Mouse (Mus musculus) heart, postnatal 25 days (tissue): ENCODE data around the gene Slc36a2. TPM values are rescaled to one million over a fixed set of nuclear protein-coding genes. Genes with fewer than 3 reads are reported as not detected.

Experiments used
- DNase-seq: peaks from one replicate; pipeline ENCODE4 v3.0.0; 2022; ENCODE audit warnings: low spot score
- intact Hi-C: fragments of 180-260 bp; cut with DNase I; formaldehyde crosslinking; loops from one replicate; pipeline ENCODE4 v1.15.1; 2025
- total RNA-seq, 2 experiments: library from RNA; stranded (reverse); gene quantifications; 2 replicates each; pipeline ENCODE4 v1.2.3; 2021

Slc36a2 gene
- 10 to 100 TPM; 14.2 to 14.8 TPM for total RNA-seq

- no peak for DNase-seq
- intact Hi-C loops, result no loop called here
Measured at GRCm38 (mm10) chr11:55184733-55185291, at the start of gene Slc36a2. Slc36a2 (minus strand) TSS chr11:55185077.

GRCm38 (mm10) chr11:55234288-55234687, 49.4 kb upstream of the Slc36a2 start:
- intact Hi-C loops, result no loop called here
- no peak for DNase-seq

DNA sequence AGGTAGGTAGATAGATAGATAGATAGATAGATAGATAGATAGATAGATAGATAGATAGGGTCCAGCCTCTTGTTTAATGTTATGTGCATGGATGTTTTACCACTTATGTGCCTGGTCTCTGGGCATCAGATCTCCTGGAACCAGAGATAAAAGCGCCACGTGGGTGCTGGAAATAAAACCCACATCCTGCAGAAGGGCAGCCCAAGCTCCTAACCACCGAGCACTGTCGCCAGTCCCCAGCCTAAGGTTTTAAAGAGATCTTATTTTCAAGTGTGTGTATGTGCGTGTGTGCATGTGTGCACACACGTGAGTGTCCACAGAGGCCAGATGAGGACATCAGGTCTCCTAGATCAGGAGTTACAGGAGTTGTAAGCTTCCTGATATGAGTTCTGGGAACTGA, 46.2 kb upstream of the Slc36a2 start:
- no peak for DNase-seq
- intact Hi-C loops, result no loop called here

DNA sequence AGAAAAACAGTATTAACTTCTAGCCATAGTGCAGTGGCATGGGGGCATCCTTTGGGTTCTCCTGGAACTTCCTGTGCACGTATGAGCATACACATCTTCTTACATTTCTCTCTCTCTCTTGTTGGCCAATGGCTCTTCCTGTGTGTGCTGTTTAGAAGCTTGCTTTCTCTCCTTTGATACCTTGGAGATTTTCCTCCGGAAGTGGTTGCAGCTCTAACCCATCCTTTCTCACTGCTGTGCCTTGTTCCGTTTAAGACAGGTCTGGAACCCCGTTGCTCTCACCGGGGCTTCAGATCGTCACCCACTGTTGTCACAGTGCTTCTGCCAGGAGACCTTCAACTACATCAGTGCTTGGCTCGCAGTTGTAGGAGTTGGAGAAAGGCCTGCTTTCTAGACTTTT, 36.4 kb upstream of the Slc36a2 start:
- DNase-seq, result no peak
- intact Hi-C loops, result no loop called here

- intact Hi-C loops, result no loop called here
- no peak for DNase-seq
Measured at GRCm38 (mm10) chr11:55218473-55218872, 33.6 kb upstream of the Slc36a2 start.

DNA sequence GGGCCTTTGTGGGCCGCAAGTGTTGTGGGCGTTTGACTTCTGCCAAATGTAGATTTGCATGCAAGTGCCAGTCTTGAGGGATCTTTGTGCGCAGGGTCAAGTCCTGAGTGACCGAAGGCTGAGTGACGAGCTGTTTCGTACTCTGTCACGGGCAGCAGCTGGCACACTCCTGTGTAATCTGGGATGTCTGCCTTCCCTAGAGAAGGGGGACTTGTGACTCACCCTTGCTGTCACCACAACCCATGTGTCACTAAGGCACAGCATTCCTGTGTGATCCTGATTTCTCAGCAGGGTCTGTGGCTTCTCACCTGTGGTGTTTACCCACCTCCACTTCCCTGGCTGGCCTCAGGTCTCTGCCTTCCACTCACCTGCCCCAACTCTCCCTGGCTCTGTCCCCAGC, 33.0 kb upstream of the Slc36a2 start:
- intact Hi-C loops, result no loop called here
- DNase-seq, result no peak

GRCm38 (mm10) chr11:55217418-55217817, 32.5 kb upstream of the Slc36a2 start:
- intact Hi-C loops, result no loop called here
- no peak for DNase-seq

GRCm38 (mm10) chr11:55216830-55217229, 32.0 kb upstream of the Slc36a2 start:
- intact Hi-C loops, result no loop called here
- DNase-seq, result no peak

DNA sequence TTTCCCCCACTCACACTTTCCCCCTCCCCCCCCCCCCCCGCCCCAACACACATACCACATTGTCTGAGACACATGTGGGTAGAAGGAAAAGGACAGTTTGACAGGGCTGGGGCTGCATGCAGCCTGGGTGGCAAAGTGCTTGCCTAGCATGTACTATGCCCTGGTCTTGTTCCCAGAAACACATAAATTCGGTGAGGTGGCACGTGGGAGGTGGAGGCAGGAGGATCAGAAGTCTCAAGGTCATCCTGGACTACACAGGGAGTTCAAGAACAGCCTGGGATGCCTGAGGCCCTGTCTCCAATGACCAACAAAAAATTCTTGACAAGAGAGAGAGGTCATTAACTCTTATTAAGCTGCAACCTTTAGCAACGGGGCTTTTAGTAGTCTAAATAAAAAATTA, 31.2 kb upstream of the Slc36a2 start:
- DNase-seq, result no peak
- intact Hi-C loops, result no loop called here

DNA sequence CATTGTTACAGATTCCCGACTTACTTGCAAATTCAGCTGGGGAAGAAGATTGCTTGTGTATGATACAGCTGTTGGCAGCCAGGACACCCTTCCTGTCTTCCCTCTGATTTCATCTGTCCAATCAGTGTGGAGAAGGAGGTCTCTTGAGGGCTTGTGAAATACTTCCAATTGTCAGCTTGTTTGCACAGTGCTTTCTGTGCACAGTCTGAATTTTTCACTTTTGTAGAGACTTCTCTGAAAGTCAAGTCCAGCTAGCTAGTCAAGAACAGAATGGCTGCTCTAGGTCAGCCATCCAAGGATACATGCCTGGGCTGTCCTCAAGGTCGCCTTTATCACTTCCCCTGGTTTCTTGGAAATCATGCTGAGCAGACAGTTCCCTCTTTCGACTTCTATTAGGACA, 30.1 kb upstream of the Slc36a2 start:
- DNase-seq, result no peak
- intact Hi-C loops, result no loop called here

DNA sequence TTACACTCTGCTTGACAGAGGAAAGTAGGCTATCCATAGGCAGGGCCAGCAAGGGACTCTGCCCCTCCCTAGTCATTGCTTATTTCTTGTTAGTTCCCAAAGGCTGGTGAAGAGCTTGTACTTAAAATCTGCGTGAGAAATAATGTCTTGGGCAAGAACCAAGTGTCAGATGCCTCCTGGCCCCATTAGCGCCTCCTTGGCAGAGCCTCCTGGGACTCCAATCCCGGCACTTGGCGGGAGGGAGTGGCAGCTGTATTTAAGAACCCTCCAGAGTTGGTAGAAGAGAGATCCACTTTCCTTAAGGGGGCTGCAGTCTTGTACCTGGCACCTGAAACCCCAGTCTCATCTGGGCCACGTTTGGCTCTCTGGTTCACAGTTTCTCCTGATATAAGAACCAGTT, 29.3 kb upstream of the Slc36a2 start:
- DNase-seq, result no peak
- intact Hi-C loops, result no loop called here

GRCm38 (mm10) chr11:55213518-55213917, 28.6 kb upstream of the Slc36a2 start:
- DNase-seq, result no peak
- intact Hi-C loops, result no loop called here

DNA sequence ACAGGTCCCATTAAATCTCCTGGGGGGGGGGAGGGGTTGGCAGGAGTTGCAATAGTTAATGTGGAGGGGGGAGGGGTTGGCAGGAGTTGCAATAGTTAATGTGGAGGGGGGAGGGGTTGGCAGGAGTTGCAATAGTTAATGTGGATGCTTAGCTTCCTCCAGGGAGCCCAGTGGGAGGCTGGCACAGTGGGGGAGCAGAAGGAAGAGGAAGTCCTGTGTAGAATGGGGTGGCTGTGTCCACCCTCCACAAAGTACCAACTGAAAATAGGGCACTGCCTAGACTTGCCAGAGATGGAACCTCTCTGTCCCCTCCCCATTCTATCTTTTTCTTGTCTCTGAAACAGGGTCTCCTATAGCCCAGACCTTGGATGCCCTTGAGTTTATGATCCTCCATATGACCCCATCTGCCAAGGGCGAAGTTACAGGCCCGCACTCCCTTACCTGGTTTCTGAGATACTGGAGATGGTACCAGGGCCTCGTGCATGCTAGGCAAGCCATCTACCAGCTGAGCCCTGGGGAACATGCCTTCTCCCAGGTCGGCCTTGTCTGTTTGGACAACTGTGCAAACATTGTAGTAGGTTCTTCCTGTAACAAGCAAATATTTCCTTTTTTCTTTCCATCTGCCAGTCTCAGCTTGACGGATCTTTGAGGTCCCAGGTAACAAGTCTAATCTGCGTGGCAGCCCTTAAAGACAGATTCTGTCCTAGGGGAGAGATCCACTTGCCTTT, 24.9 kb upstream of the Slc36a2 start:
- intact Hi-C loops, result no loop called here
- DNase-seq, result no peak

GRCm38 (mm10) chr11:55209032-55209431, 24.2 kb upstream of the Slc36a2 start:
- intact Hi-C loops, result no loop called here
- no peak for DNase-seq

DNA sequence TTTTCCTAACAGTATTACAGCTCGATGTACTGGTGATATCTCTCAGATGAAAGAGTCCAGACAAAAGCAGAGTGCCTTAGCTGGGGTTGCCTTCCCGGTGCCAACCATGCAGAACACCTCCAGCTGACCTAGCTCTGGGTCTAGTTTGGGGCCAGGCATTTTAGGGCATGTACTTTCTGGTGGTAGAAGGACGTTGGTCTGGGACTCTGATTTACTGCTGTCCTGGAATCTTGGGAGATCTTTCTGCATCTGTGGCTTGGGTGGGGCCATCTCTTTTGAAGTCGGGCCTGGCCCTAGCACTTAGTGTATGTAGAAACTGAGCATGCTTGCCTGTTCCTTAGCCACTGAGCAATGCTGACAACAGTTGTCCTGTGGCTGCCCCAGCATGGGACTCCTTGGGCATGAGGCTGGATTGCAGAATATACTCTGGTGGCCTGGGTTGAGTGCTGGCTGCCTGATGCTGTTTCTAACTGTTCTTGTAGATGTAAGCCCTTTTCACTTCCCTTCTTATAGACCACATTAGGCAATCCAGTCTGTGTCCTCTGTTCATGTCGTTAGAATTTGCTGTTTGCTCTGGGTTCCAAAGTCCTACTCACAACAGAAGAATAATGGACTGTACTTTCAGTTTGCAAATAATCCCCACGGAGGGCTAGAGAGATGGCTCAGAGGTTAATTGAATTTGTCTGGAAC, 23.3 kb upstream of the Slc36a2 start:
- DNase-seq, result no peak
- intact Hi-C loops, result no loop called here

GRCm38 (mm10) chr11:55204602-55205001, 19.7 kb upstream of the Slc36a2 start:
- DNase-seq, result no peak
- intact Hi-C loops, result loop anchor here (1.0 to 5.0 kb wide), 3 partner anchors 33 to 240 kb away; no protein-coding TSS in a partner anchor

GRCm38 (mm10) chr11:55204159-55204596, 19.3 kb upstream of the Slc36a2 start, which contains the start of gene Slc36a1:
Slc36a1 (plus strand) TSS chr11:55204350.
- peak; percentile 84 for DNase-seq
- intact Hi-C loops, result loop anchor here (1.0 to 5.0 kb wide), 3 partner anchors 33 to 241 kb away; no protein-coding TSS in a partner anchor

DNA sequence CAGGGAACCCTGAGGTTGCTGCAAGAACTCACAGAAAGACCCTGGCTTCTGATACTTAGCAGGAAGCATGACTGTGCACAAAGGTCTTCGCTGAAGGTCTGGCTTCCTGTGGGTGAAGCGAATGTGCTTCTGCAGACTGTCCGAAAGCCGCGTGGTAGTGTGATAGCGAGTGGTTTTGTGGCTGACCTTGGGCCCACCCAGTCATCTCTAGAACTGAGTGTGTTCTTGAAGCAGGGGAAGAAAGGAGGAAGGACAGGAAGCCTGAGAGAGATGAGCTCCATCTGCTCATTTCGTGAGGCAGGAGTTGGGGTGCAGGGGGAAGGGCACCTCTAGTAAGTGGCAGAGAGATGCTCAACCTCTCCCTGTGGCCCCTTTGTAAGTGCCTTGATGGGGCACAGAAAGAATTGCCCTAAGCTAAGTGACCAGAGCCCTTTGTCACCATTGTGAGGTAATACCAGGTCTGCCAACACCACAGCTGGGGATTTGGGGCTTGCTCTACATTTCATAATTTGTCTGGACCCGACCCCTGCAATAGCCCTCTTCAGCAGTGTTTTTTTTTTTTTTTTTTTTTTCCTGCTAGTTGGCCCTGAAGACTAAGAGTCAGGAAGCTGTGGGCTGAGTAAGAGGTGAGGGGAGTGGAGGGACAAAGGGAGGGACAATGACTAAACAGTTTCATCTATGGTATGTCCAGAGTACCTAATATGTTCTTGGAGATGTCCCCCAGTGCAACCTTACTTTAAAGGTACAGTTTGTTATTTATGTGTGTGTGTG, 13.0 kb upstream of the Slc36a2 start:
- intact Hi-C loops, result no loop called here
- no peak for DNase-seq

GRCm38 (mm10) chr11:55197086-55197485, 12.2 kb upstream of the Slc36a2 start:
- intact Hi-C loops, result no loop called here
- DNase-seq, result no peak

- intact Hi-C loops, result no loop called here
- no peak for DNase-seq
Measured at GRCm38 (mm10) chr11:55190216-55190615, 5.3 kb upstream of the Slc36a2 start.
